Mouse (Mus musculus) E14TG2a.4 (cell line): ENCODE measurements around the gene Proser2.

ENCODE experiments used
- CTCF ChIP-seq: conservative IDR thresholded peaks from 2 replicates; pipeline ENCODE4 v1.5.1; 2014; ENCODE audit warnings: low read length
- NANOG ChIP-seq: IDR thresholded peaks from 2 replicates; pipeline ENCODE4 v1.6.1; 2014; ENCODE audit warnings: borderline replicate concordance, low read length, mixed read lengths

GRCm38 (mm10) chr2:6097113-6097716 is 32.8 kb downstream of the Proser2 start:
- TF ChIP-seq CTCF (no peak), NANOG (no peak)
